Mouse (Mus musculus) embryonic facial prominence, embryonic 12.5 days (tissue): ENCODE results near the gene Nek6. TPM values are rescaled to one million over a fixed set of nuclear protein-coding genes. Genes with fewer than 3 reads are reported as not detected.

Source experiments
- ATAC-seq: fragments of 200-750 bp; cut with Nextera tagmentation; 2 replicates; pipeline ENCODE4 v1.8.0; 2017; ENCODE audit not compliant: insufficient number of reproducible peaks, insufficient read depth, low FRiP score, low TSS enrichment
- H3K27ac ChIP-seq: fragments of 300-500 bp; sonication (generic); 2 replicates; pipeline ENCODE4 v1.5.1; 2016; ENCODE audit warnings: mild to moderate bottlenecking
- H3K27me3 ChIP-seq: fragments of 300-500 bp; sonication (generic); 2 replicates; pipeline ENCODE4 v1.6.1; 2016; ENCODE audit warnings: mild to moderate bottlenecking, moderate library complexity
- H3K36me3 ChIP-seq: fragments of 300-500 bp; sonication (generic); 2 replicates; pipeline ENCODE4 v1.6.1; 2016; ENCODE audit warnings: mild to moderate bottlenecking
- H3K4me1 ChIP-seq: fragments of 300-500 bp; sonication (generic); 2 replicates; pipeline ENCODE4 v1.6.1; 2016
- H3K4me2 ChIP-seq: fragments of 300-500 bp; sonication (generic); replicated peaks from 2 replicates; pipeline ENCODE4 v1.6.1; 2016; ENCODE audit warnings: mild to moderate bottlenecking, moderate library complexity
- H3K4me3 ChIP-seq: fragments of 300-500 bp; sonication (generic); 2 replicates; pipeline ENCODE4 v1.5.1; 2016; ENCODE audit warnings: mild to moderate bottlenecking
- H3K9ac ChIP-seq: fragments of 300-500 bp; sonication (generic); 2 replicates; pipeline ENCODE4 v1.6.1; 2016; ENCODE audit warnings: mild to moderate bottlenecking, moderate library complexity
- H3K9me3 ChIP-seq: fragments of 300-500 bp; sonication (generic); 2 replicates; pipeline ENCODE4 v1.6.1; 2016; ENCODE audit warnings: mild to moderate bottlenecking, moderate library complexity
- WGBS: fragments of 180-500 bp; shearing (Covaris S2); methylation state at CpG from one replicate; pipeline ENCODE4 v1.1.7; 2016; 5-methylcytosine and 5-hydroxymethylcytosine counted together
- polyA plus RNA-seq: library from polyadenylated mRNA; unstranded; fragments of >200 nt; fragmentation: Nextera tagmentation; extraction: Ambion mirVana; gene quantifications from 2 replicates; pipeline ENCODE4 v1.2.1, GENCODE M21; 2016

The Nek6 gene
- polyA plus RNA-seq, 1 experiment from 2014 or later = 135 TPM

GRCm38 (mm10) chr2:38510120-38510519 lies 1.3 kb upstream of the Nek6 start:
- no peak for ATAC-seq
- Histone ChIP-seq H3K4me3 (no peak overlapping the region), H3K27me3 (no peaks in the 10 kb centered on the region), H3K27ac (no peak overlapping the region), H3K4me1 (peaks cover 17% of the 10 kb centered on the region), H3K9ac (no peak overlapping the region), H3K9me3 (no peaks in the 10 kb centered on the region), H3K4me2 (no peak overlapping the region), H3K36me3 (no peaks in the 10 kb centered on the region)
- 79% methylated on average over 1 of the region's 1 CpGs for WGBS

DNA sequence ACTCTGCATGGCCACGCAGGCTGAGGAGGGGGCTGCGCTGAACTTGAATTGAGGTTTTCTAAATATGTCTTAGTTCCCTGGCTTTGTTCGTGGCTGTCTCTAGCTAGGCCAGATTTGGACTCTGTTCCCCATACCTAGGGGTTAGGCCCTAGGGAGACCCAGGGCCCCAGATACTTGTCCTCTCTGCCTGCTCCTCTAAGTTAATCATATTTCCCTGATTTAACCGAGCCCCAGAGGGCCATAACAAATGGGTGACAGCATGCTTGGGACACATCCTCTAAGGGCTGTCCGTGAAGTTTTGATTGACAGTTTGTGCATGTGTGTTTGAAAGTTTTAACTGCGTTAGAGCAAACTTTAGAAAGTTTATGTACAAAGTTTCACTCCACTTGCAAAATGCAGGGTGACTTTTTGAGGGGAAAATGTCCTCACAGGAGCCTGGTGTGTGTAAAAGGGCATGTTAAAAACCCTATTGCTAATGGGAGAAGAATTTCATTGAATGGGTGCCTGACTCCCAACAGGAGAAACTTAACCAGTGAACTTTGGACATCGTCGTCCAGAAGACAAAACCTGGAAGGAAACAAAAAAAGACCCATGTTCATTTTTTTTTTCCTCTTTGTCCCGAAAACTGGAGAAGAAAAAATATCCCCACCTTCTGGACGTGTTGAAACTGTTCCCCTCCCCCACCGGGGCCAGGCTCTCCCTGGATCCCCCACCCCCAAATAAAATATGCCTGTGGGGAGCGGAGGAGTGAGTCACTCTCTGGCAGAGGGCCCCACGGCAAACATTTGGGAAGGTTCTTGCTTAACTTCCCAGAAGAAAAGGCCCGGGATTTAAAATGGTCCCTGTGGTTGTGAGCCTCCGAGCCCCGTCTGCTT lies 1.1 kb downstream of the Nek6 start:
- H3K9ac ChIP-seq = peak overlapping the region; percentile 95
- peak overlapping the region; percentile 72 for H3K4me2 ChIP-seq
- no peaks in the 10 kb centered on the region for H3K27me3 ChIP-seq
- no peak for ATAC-seq
- H3K4me1 ChIP-seq = peaks cover 27% of the 10 kb centered on the region
- peak overlapping the region; percentile 88 for H3K27ac ChIP-seq
- peak overlapping the region; percentile 78 for H3K4me3 ChIP-seq
- no peaks in the 10 kb centered on the region for H3K9me3 ChIP-seq
- H3K36me3 ChIP-seq = no peaks in the 10 kb centered on the region
- 6% methylated on average over 16 of the region's 16 CpGs for WGBS

DNA sequence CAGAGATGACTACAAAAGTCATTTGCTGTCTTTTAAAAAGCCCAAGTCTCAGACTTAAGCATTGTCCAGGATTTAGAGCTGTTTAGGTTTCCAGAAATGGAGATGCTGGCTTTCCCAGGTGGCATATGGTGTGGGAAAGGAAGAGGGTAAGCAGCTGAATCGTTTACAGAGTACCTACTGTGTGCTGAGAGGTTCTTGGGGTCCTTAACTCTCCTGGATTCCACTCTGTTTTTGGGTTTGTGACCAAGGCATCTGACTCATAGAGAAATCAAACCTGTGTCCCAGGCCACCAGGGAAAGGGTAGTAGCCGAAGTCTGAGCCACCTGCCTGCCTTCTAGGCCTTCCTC lies 1.7 kb downstream of the Nek6 start:
- peak overlapping the region; percentile 78 for H3K4me3 ChIP-seq
- 58% methylated on average over 2 of the region's 2 CpGs for WGBS
- peak overlapping the region; percentile 88 for H3K27ac ChIP-seq
- H3K9ac ChIP-seq = peak overlapping the region; percentile 95
- H3K4me1 ChIP-seq = peaks cover 27% of the 10 kb centered on the region
- H3K27me3 ChIP-seq = no peaks in the 10 kb centered on the region
- 0 out of 2 replicates have a peak, but pooled peaks cover 4% of the 10 kb centered on the region for H3K36me3 ChIP-seq
- H3K9me3 ChIP-seq = no peaks in the 10 kb centered on the region
- ATAC-seq = no peak
- peak overlapping the region; percentile 72 for H3K4me2 ChIP-seq

GRCm38 (mm10) chr2:38514411-38514810 lies 3.0 kb downstream of the Nek6 start:
- Histone ChIP-seq H3K27ac (peak overlapping the region; percentile 8; the same call in 1 of the 2 replicates), H3K9ac (no peak overlapping the region), H3K4me1 (peaks cover 27% of the 10 kb centered on the region), H3K36me3 (0 out of 2 replicates have a peak, but pooled peaks cover 4% of the 10 kb centered on the region), H3K4me2 (no peak overlapping the region), H3K27me3 (no peaks in the 10 kb centered on the region), H3K4me3 (no peak overlapping the region), H3K9me3 (no peaks in the 10 kb centered on the region)
- 75% methylated on average over 7 of the region's 7 CpGs for WGBS
- ATAC-seq = no peak

- Histone ChIP-seq H3K27me3 (no peaks in the 10 kb centered on the region), H3K36me3 (0 out of 2 replicates have a peak, but pooled peaks cover 4% of the 10 kb centered on the region), H3K4me1 (peaks cover 36% of the 10 kb centered on the region), H3K4me3 (no peak overlapping the region), H3K9me3 (no peaks in the 10 kb centered on the region), H3K4me2 (no peak overlapping the region), H3K27ac (peak overlapping the region; percentile 67), H3K9ac (no peak overlapping the region)
- WGBS = 12% methylated on average over 6 of the region's 6 CpGs
- no peak for ATAC-seq
Measured at GRCm38 (mm10) chr2:38515446-38515845, 4.0 kb downstream of the Nek6 start.

- ATAC-seq = no peak
- WGBS = 69% methylated on average over 3 of the region's 3 CpGs
- H3K36me3 ChIP-seq = 0 out of 2 replicates have a peak, but pooled peaks cover 4% of the 10 kb centered on the region
- H3K27ac ChIP-seq = no peak overlapping the region
- no peaks in the 10 kb centered on the region for H3K27me3 ChIP-seq
- no peaks in the 10 kb centered on the region for H3K9me3 ChIP-seq
- no peak overlapping the region for H3K9ac ChIP-seq
- H3K4me3 ChIP-seq = no peak overlapping the region
- no peak overlapping the region for H3K4me2 ChIP-seq
- peaks cover 42% of the 10 kb centered on the region for H3K4me1 ChIP-seq
Measured at GRCm38 (mm10) chr2:38516471-38516870, 5.0 kb downstream of the Nek6 start.

- ATAC-seq = no peak
- H3K36me3 ChIP-seq = 0 out of 2 replicates have a peak, but pooled peaks cover 4% of the 10 kb centered on the region
- no peak overlapping the region for H3K27ac ChIP-seq
- H3K4me1 ChIP-seq = peaks cover 48% of the 10 kb centered on the region
- no peak overlapping the region for H3K9ac ChIP-seq
- H3K9me3 ChIP-seq = no peaks in the 10 kb centered on the region
- 71% methylated on average over 6 of the region's 6 CpGs for WGBS
- H3K4me2 ChIP-seq = no peak overlapping the region
- H3K27me3 ChIP-seq = no peaks in the 10 kb centered on the region
- no peak overlapping the region for H3K4me3 ChIP-seq
Measured at GRCm38 (mm10) chr2:38517045-38517444, 5.6 kb downstream of the Nek6 start.

GRCm38 (mm10) chr2:38518719-38519118 lies 7.3 kb downstream of the Nek6 start:
- Histone ChIP-seq H3K27ac (no peak overlapping the region), H3K4me3 (no peak overlapping the region), H3K4me1 (peaks cover 50% of the 10 kb centered on the region), H3K9me3 (no peaks in the 10 kb centered on the region), H3K4me2 (no peak overlapping the region), H3K27me3 (no peaks in the 10 kb centered on the region), H3K9ac (no peak overlapping the region), H3K36me3 (0 out of 2 replicates have a peak, but pooled peaks cover 4% of the 10 kb centered on the region)
- no peak for ATAC-seq
- whole genome bisulfite sequencing = 89% methylated on average over 5 of the region's 5 CpGs

- Histone ChIP-seq H3K36me3 (0 out of 2 replicates have a peak, but pooled peaks cover 4% of the 10 kb centered on the region), H3K9ac (no peak overlapping the region), H3K27me3 (no peaks in the 10 kb centered on the region), H3K4me2 (no peak overlapping the region), H3K27ac (no peak overlapping the region), H3K4me1 (peaks cover 44% of the 10 kb centered on the region), H3K9me3 (no peaks in the 10 kb centered on the region), H3K4me3 (no peak overlapping the region)
- WGBS = 65% methylated on average over 11 of the region's 11 CpGs
- no peak for ATAC-seq
Measured at GRCm38 (mm10) chr2:38519934-38520333, 8.5 kb downstream of the Nek6 start.

- Histone ChIP-seq H3K4me3 (no peak overlapping the region), H3K9ac (no peak overlapping the region), H3K36me3 (0 out of 2 replicates have a peak, but pooled peaks cover 4% of the 10 kb centered on the region), H3K27me3 (no peaks in the 10 kb centered on the region), H3K9me3 (no peaks in the 10 kb centered on the region), H3K27ac (no peak overlapping the region), H3K4me1 (peaks cover 34% of the 10 kb centered on the region), H3K4me2 (no peak overlapping the region)
- no peak for ATAC-seq
- WGBS = 80% methylated on average over 12 of the region's 12 CpGs
Measured at GRCm38 (mm10) chr2:38521618-38522017, 10.2 kb downstream of the Nek6 start.

DNA sequence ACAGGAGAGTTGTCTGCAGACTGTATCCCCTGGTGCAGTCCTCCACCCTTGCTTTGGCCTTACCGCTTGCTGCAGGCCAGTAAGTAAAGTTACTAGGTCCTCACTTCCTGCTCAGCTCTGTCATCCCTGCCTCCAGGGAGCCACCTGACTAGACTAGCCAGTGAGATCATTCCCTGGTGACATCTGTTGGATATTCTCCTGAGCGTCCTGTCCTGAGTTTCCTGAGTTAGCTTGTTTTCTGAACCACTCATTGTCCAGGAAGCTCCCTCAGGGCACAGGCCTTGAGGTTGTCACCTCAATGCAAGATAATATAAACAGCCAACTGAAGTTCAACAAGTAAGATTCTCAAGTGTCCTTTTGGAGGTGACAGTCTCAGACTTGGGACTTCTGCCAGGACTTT lies 10.9 kb downstream of the Nek6 start:
- no peak for ATAC-seq
- Histone ChIP-seq H3K27ac (no peak overlapping the region), H3K4me2 (no peak overlapping the region)

DNA sequence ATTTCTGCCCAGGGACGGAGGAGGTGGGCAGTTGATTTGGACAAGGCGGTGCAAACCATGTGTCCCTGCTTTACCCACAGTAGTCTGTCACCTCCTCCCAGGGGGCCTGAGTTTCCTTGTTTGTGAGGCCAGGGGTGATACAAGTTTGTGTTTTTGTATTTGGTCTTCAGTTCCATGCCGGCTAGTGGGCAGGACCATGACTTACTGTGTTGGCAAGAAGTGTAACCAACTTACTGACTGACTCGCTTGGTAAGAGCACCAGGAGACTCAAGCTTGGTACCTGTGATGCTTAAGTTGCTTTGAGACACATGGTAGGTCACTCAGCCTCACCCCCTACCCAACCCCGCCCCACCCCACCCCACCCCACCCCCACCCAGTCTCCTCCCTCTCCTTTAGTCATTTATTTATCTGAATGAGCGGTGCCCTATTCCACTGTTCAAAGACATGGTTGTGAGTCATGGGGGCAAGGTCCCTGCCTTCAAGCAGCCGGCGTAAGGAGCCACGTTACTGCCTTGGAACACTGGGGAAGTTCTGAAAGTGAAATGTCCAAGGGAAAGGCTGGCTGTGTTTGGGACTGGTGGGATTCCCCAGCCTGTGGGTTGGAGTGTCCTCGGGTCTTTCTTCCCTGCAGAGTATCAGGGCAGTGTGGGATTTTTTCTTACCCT lies 12.5 kb downstream of the Nek6 start:
- Histone ChIP-seq H3K4me3 (no peak overlapping the region), H3K9ac (no peak overlapping the region), H3K9me3 (no peaks in the 10 kb centered on the region), H3K27me3 (no peaks in the 10 kb centered on the region), H3K36me3 (no peaks in the 10 kb centered on the region), H3K4me2 (no peak overlapping the region), H3K4me1 (peaks cover 34% of the 10 kb centered on the region), H3K27ac (no peak overlapping the region)
- 82% methylated on average over 10 of the region's 10 CpGs for WGBS
- no peak for ATAC-seq

More for the DNA sequence above, 10.9 kb downstream of the Nek6 start:
- Histone ChIP-seq H3K9me3 (no peaks in the 10 kb centered on the region), H3K36me3 (0 out of 2 replicates have a peak, but pooled peaks cover 4% of the 10 kb centered on the region), H3K27me3 (no peaks in the 10 kb centered on the region), H3K4me3 (no peak overlapping the region), H3K9ac (no peak overlapping the region), H3K4me1 (peaks cover 34% of the 10 kb centered on the region)
- 30% methylated on average over 2 of the region's 2 CpGs for WGBS
